Mouse (Mus musculus): ENCODE measurements around the gene Dnajc11. TPM values are rescaled to one million over a fixed set of nuclear protein-coding genes. Genes with fewer than 3 reads are reported as not detected.

The Dnajc11 gene
- polyA plus RNA-seq, 1 experiment from 2014 or later = 79.5 TPM

- H3K9me3 ChIP-seq (ENCODE audit: low read length) = no peaks in the 10 kb centered on the region
- no peaks in the 10 kb centered on the region for H3K36me3 ChIP-seq (ENCODE audit: insufficient read depth, low read length)
- H3K4me1 ChIP-seq (ENCODE audit: insufficient read depth, low read length) = peaks cover 28% of the 10 kb centered on the region
- H3K4me3 ChIP-seq (ENCODE audit: low read length) = no peak overlapping the region
- no peak overlapping the region for H3K9ac ChIP-seq (replicated peaks; ENCODE audit: low read length)
- H3K27ac ChIP-seq (ENCODE audit: low read length) = no peak overlapping the region
- 82% methylated on average over 6 of the region's 6 CpGs for WGBS
- no peak overlapping the region for H3K4me2 ChIP-seq (replicated peaks; ENCODE audit: low read depth, low read length)
- no peak for ATAC-seq (ENCODE audit: low FRiP score, low TSS enrichment)
- H3K27me3 ChIP-seq (ENCODE audit: insufficient read depth, low read length) = no peaks in the 10 kb centered on the region
These were observed 72.6 kb downstream of the Dnajc11 start for GRCm38 (mm10) chr4:152006137-152006536.

- Histone ChIP-seq H3K4me3 (ENCODE audit: low read length) (no peak overlapping the region), H3K9ac (replicated peaks; ENCODE audit: low read length) (no peak overlapping the region), H3K36me3 (ENCODE audit: insufficient read depth, low read length) (no peaks in the 10 kb centered on the region), H3K9me3 (ENCODE audit: low read length) (no peaks in the 10 kb centered on the region), H3K27ac (ENCODE audit: low read length) (0 out of 2 replicates have a peak overlapping the region, but pooled peaks have one; percentile 92), H3K4me2 (replicated peaks; ENCODE audit: low read depth, low read length) (no peak overlapping the region), H3K27me3 (ENCODE audit: insufficient read depth, low read length) (no peaks in the 10 kb centered on the region), H3K4me1 (ENCODE audit: insufficient read depth, low read length) (peaks cover 31% of the 10 kb centered on the region)
- 48% methylated on average over 3 of the region's 3 CpGs for WGBS
- no peak for ATAC-seq (ENCODE audit: low FRiP score, low TSS enrichment)
These were observed 73.3 kb downstream of the Dnajc11 start for GRCm38 (mm10) chr4:152006812-152007211.

- H3K4me1 ChIP-seq (ENCODE audit: insufficient read depth, low read length) = peaks cover 31% of the 10 kb centered on the region
- peak overlapping the region; percentile 83 for H3K4me3 ChIP-seq (ENCODE audit: low read length)
- WGBS = 8% methylated on average over 8 of the region's 8 CpGs
- no peaks in the 10 kb centered on the region for H3K9me3 ChIP-seq (ENCODE audit: low read length)
- H3K27ac ChIP-seq (ENCODE audit: low read length) = peak overlapping the region; percentile 92
- ATAC-seq (ENCODE audit: low FRiP score, low TSS enrichment) = peak; percentile 25; the same call in 1 of the 2 replicates
- peaks cover 3% of the 10 kb centered on the region; the same call in 1 of the 2 replicates for H3K36me3 ChIP-seq (ENCODE audit: insufficient read depth, low read length)
- peak overlapping the region; percentile 83 for H3K9ac ChIP-seq (replicated peaks; ENCODE audit: low read length)
- H3K27me3 ChIP-seq (ENCODE audit: insufficient read depth, low read length) = no peaks in the 10 kb centered on the region
- peak overlapping the region; percentile 99 for H3K4me2 ChIP-seq (replicated peaks; ENCODE audit: low read depth, low read length)
These were observed 74.1 kb downstream of the Dnajc11 start for GRCm38 (mm10) chr4:152007481-152008147.

GRCm38 (mm10) chr4:152008148-152008500 lies 74.6 kb downstream of the Dnajc11 start:
- Histone ChIP-seq H3K4me1 (ENCODE audit: insufficient read depth, low read length) (peaks cover 31% of the 10 kb centered on the region), H3K4me2 (replicated peaks; ENCODE audit: low read depth, low read length) (peak overlapping the region; percentile 99), H3K27ac (ENCODE audit: low read length) (peak overlapping the region; percentile 92), H3K9ac (replicated peaks; ENCODE audit: low read length) (peak overlapping the region; percentile 83), H3K4me3 (ENCODE audit: low read length) (peak overlapping the region; percentile 83), H3K36me3 (ENCODE audit: insufficient read depth, low read length) (peaks cover 8% of the 10 kb centered on the region; the same call in 1 of the 2 replicates), H3K9me3 (ENCODE audit: low read length) (no peaks in the 10 kb centered on the region), H3K27me3 (ENCODE audit: insufficient read depth, low read length) (no peaks in the 10 kb centered on the region)
- 0% methylated on average over 14 of the region's 14 CpGs for WGBS
- peak; percentile 3; the same call in 1 of the 2 replicates for ATAC-seq (ENCODE audit: low FRiP score, low TSS enrichment)

GRCm38 (mm10) chr4:152008622-152009075 lies 75.2 kb downstream of the Dnajc11 start, which contains the start of gene Klhl21:
Klhl21 (plus strand) TSS chr4:152008803.
- H3K27ac ChIP-seq (ENCODE audit: low read length) = peak within 1 kb of the TSS; percentile 92
- under 1% methylated on average over 44 of the region's 45 CpGs for WGBS
- H3K4me2 ChIP-seq (replicated peaks; ENCODE audit: low read depth, low read length) = peak within 1 kb of the TSS; percentile 99
- no peaks in the 10 kb centered on the region for H3K27me3 ChIP-seq (ENCODE audit: insufficient read depth, low read length)
- H3K36me3 ChIP-seq (ENCODE audit: insufficient read depth, low read length) = peaks cover 12% of the 10 kb centered on the region; the same call in 1 of the 2 replicates
- no peaks in the 10 kb centered on the region for H3K9me3 ChIP-seq (ENCODE audit: low read length)
- peak within 1 kb of the TSS; percentile 83 for H3K9ac ChIP-seq (replicated peaks; ENCODE audit: low read length)
- H3K4me3 ChIP-seq (ENCODE audit: low read length) = peak within 1 kb of the TSS; percentile 83
- peaks cover 31% of the 10 kb centered on the region for H3K4me1 ChIP-seq (ENCODE audit: insufficient read depth, low read length)
- ATAC-seq (ENCODE audit: low FRiP score, low TSS enrichment) = peak; percentile 90

- H3K27me3 ChIP-seq (ENCODE audit: insufficient read depth, low read length) = no peaks in the 10 kb centered on the region
- peak overlapping the region; percentile 83 for H3K9ac ChIP-seq (replicated peaks; ENCODE audit: low read length)
- H3K27ac ChIP-seq (ENCODE audit: low read length) = peak overlapping the region; percentile 92
- ATAC-seq (ENCODE audit: low FRiP score, low TSS enrichment) = peak; percentile 72
- peaks cover 19% of the 10 kb centered on the region for H3K36me3 ChIP-seq (ENCODE audit: insufficient read depth, low read length)
- H3K4me2 ChIP-seq (replicated peaks; ENCODE audit: low read depth, low read length) = peak overlapping the region; percentile 99
- H3K4me3 ChIP-seq (ENCODE audit: low read length) = peak overlapping the region; percentile 83
- under 1% methylated on average over 110 of the region's 115 CpGs for WGBS
- peaks cover 31% of the 10 kb centered on the region for H3K4me1 ChIP-seq (ENCODE audit: insufficient read depth, low read length)
- H3K9me3 ChIP-seq (ENCODE audit: low read length) = no peaks in the 10 kb centered on the region
These were observed 75.9 kb downstream of the Dnajc11 start for GRCm38 (mm10) chr4:152009076-152010051.

GRCm38 (mm10) chr4:152010091-152010706 lies 76.7 kb downstream of the Dnajc11 start:
- Histone ChIP-seq H3K27ac (ENCODE audit: low read length) (peak overlapping the region; percentile 92), H3K4me2 (replicated peaks; ENCODE audit: low read depth, low read length) (peak overlapping the region; percentile 99), H3K4me1 (ENCODE audit: insufficient read depth, low read length) (peaks cover 31% of the 10 kb centered on the region), H3K9ac (replicated peaks; ENCODE audit: low read length) (peak overlapping the region; percentile 83), H3K4me3 (ENCODE audit: low read length) (peak overlapping the region; percentile 83), H3K27me3 (ENCODE audit: insufficient read depth, low read length) (no peaks in the 10 kb centered on the region), H3K36me3 (ENCODE audit: insufficient read depth, low read length) (peaks cover 27% of the 10 kb centered on the region), H3K9me3 (ENCODE audit: low read length) (no peaks in the 10 kb centered on the region)
- ATAC-seq (ENCODE audit: low FRiP score, low TSS enrichment) = peak; percentile 8; the same call in 1 of the 2 replicates
- WGBS = 2% methylated on average over 10 of the region's 10 CpGs

- ATAC-seq (ENCODE audit: low FRiP score, low TSS enrichment) = no peak
- H3K9ac ChIP-seq (replicated peaks; ENCODE audit: low read length) = peak overlapping the region; percentile 83
- H3K4me2 ChIP-seq (replicated peaks; ENCODE audit: low read depth, low read length) = peak overlapping the region; percentile 99
- H3K36me3 ChIP-seq (ENCODE audit: insufficient read depth, low read length) = peaks cover 32% of the 10 kb centered on the region
- no peaks in the 10 kb centered on the region for H3K27me3 ChIP-seq (ENCODE audit: insufficient read depth, low read length)
- H3K27ac ChIP-seq (ENCODE audit: low read length) = peak overlapping the region; percentile 14; the same call in 1 of the 2 replicates
- H3K9me3 ChIP-seq (ENCODE audit: low read length) = no peaks in the 10 kb centered on the region
- WGBS = 12% methylated on average over 13 of the region's 13 CpGs
- H3K4me3 ChIP-seq (ENCODE audit: low read length) = peak overlapping the region; percentile 83
- H3K4me1 ChIP-seq (ENCODE audit: insufficient read depth, low read length) = peaks cover 31% of the 10 kb centered on the region
These were observed 77.2 kb downstream of the Dnajc11 start for GRCm38 (mm10) chr4:152010707-152011134.

- H3K9me3 ChIP-seq (ENCODE audit: low read length) = no peaks in the 10 kb centered on the region
- peaks cover 31% of the 10 kb centered on the region for H3K4me1 ChIP-seq (ENCODE audit: insufficient read depth, low read length)
- H3K4me2 ChIP-seq (replicated peaks; ENCODE audit: low read depth, low read length) = peak overlapping the region; percentile 99
- H3K27me3 ChIP-seq (ENCODE audit: insufficient read depth, low read length) = no peaks in the 10 kb centered on the region
- H3K4me3 ChIP-seq (ENCODE audit: low read length) = peak overlapping the region; percentile 83
- H3K9ac ChIP-seq (replicated peaks; ENCODE audit: low read length) = peak overlapping the region; percentile 83
- ATAC-seq (ENCODE audit: low FRiP score, low TSS enrichment) = no peak
- H3K27ac ChIP-seq (ENCODE audit: low read length) = no peak overlapping the region
- 73% methylated on average over 8 of the region's 8 CpGs for WGBS
- peaks cover 37% of the 10 kb centered on the region for H3K36me3 ChIP-seq (ENCODE audit: insufficient read depth, low read length)
These were observed 77.8 kb downstream of the Dnajc11 start for GRCm38 (mm10) chr4:152011171-152011760.

Measured in kidney, embryonic 16.5 days (tissue).